Mouse (Mus musculus) telencephalon, adult 2 months (tissue): Measurements from ENCODE around the gene Olfr642.

ENCODE experiments used
- DNase-seq: peaks from one replicate; pipeline ENCODE4 v3.0.0-alpha.2; 2011; ENCODE audit warnings: low read depth, low spot score

The Olfr642 gene

DNA sequence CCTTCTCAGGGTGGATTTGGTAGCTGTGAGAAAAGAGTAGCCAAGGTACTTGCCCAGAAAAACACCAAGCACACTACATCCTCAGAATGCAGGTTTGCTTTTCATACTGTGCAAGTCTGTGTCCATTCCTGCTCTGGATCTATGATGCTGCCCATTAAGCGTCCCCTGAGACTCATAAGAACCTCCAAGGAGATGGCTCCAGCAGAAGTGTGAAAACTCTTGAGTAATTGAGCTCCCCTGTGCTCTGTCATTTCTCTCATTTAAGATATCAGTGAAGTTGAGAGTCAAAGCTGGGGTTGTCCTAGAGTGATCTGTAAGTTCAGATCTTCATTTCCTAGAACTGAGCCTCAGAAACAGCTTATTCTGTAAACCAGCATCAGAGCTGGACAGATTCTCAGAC, at the start of gene Olfr642:
Olfr642 (minus strand) TSS at position 101 of the 400 bp plus-strand sequence.
- no peak for DNase-seq

DNA sequence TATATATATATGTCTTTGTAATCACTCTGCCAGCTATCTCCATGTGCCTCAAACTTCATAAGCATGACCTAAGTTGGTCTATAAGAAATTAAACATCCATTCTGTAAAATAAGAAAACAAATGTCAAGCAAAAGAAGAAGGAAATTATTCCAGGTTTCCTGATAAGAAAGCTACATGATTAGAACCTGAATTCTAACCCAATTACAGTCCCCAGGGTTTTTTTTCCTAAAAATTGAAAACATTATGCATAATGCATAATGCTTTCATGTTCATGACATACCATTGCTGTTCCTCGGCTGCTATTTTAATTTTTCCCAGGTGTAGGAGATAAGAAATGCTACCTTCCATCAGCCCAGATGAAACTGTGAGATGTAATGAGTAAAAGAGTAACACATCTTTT, 32.9 kb upstream of the Olfr642 start, which contains the start of gene Olfr645:
Olfr645 (minus strand) TSS at position 101 of the 400 bp plus-strand sequence.
- DNase-seq: no peak

DNA sequence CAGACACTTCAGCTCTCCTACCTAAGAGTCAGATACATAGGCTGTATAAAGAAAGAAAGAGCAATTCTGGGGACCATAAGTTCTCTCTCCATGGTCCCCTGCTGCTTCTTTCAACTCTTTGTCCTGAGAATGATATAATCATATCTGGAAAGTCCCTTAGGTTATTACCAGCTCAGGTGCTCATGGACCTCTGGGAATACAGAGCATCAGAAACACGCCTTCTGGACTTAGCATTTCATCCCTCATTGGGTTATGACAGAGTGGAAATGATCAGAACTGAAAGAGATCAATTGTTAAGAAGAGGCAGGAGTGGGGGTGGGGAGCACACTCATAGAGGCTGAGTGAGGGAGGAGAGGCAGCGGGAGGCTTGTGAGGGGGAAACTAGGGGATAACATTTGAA, 19.3 kb upstream of the Olfr642 start, which contains the start of gene Olfr644:
Olfr644 (minus strand) TSS at position 101 of the 400 bp plus-strand sequence.
- DNase-seq: no peak

DNA sequence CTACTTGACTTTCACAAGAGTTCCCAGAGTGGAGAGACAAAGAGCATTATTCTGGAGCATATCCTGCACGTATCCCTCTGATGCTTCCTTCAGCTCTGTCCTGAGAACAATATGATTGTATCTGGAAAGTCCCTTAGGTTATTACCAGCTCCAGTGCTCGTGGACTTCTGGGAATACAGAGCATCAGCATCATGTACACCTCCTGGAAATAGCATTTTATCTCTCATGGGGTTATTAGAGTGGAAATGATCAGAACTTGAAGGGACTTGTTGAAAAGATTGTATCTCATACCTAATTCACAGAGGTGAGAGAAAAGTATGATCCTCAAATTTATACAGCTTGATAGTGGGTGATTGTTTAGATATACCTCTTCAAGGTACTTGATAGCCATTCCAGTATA, 8.9 kb upstream of the Olfr642 start, which contains the start of gene 4930516K23Rik:
4930516K23Rik (minus strand) TSS at position 101 of the 400 bp plus-strand sequence.
- no peak for DNase-seq

DNA sequence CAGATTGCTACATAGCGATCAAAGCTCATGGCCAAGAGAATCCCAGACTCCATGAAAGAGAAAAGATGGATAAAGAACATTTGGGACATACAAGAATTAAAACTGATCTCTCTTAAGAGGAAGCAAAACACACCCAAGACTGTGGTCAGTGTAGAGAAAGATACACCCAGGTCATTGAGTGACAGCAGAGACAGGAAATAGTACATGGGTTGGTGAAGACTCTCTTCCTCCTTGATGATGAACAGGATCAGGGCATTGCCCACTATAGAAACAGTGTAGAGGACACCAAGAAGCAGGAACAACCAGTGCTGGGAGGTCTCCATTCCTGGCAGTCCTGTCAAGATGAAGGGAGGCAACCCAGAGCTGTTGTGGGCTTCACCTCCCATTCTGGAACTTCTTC, 6.7 kb upstream of the Olfr642 start:
- DNase-seq: no peak

DNA sequence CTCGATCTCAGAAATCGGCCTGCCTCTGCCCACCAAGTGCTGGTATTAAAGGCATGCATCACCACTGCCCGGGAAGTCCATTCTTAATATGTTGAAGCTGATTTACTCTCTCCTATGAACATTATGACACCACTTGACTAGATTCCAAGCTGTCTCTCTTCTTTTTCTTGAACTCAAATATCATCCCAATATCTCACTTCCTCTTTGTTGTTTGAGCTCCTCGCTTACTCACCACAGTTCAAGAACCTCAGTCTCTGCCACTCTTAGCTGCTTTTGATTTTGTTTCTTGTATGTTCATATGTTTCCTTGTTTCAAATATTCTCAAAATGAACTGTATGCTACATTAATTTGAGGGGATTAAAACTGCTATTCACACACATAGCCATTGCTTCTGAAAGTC, 1.7 kb downstream of the Olfr642 start:
- DNase-seq: no peak

DNA sequence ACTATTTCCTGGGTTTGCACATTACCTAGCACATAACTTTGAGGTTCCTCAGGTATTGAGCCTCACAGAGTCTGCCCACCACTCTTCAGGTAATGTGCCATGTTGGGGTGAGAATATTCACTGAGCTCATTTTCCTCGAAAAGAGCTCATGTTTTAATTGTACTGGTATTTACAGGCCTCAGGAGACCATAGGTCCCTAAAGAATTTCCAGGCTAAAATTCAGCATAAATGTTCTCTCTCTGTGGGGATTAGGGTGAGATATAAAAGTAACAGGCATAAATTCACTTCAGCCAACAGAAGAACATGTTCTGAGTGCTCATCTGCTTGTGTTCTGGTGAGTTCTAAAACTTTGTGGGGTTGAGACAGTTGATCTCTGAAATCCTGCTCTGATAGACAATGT, 17.3 kb downstream of the Olfr642 start, which contains the start of gene Olfr641:
Olfr641 (plus strand) TSS at position 301 of the 400 bp plus-strand sequence.
- no peak for DNase-seq

DNA sequence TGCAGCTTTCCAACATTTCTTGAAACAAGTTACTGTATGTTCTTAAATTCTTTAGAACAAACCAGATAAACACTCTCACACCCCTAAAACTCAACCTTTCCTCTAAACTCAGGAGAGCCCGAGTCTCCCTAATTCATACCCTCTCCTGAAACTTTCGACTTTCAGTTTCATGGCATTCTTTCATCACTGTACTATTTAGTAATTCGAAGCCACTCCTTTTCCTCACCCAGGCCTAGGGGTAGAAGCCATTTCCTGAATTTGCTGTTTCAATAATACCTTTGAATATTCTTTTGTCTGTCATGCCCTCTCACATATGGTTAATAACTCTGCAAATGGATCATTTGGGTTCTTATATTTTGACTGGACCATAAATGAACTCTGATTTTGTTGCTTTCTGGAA, 25.5 kb downstream of the Olfr642 start:
- DNase-seq: no peak

DNA sequence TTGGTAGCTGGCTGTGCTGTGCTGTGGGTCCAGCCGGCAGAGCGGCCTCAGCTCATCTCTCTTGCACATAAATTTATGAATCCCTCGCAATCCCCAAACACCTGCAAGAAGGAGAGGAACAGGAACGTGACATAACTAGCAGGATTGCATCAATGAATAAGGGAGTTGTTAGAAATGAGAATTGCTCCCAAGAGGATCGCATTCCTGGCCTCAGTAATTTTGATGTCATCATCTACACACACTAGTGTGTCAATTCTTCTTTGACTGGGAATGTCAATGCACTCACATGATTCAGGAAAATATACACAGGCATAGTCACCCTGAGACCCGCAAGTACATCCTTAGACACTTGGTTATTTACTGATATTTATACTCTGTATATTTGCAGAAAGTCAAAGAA, 27.0 kb downstream of the Olfr642 start, which contains the start of gene Olfr640:
Olfr640 (minus strand) TSS at position 101 of the 400 bp plus-strand sequence.
- DNase-seq: no peak

DNA sequence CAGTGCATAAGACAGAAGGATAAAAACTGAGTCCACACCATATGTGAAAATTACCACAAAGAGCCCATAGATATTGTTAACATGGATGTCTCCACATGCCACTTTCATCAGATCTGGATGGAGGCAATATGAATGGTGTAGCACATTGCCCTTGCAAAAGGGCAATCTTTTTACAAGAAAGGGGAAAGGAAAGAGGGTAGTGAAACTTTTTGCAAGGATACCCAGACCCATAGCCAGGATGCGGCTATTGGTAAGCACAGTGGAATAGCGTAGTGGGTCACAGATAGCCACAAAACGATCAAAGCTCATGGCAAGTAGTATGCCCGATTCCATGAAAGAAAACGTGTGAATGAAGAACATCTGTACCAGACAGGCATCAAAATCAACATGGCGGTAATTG, 30.8 kb downstream of the Olfr642 start:
- DNase-seq: no peak

DNA sequence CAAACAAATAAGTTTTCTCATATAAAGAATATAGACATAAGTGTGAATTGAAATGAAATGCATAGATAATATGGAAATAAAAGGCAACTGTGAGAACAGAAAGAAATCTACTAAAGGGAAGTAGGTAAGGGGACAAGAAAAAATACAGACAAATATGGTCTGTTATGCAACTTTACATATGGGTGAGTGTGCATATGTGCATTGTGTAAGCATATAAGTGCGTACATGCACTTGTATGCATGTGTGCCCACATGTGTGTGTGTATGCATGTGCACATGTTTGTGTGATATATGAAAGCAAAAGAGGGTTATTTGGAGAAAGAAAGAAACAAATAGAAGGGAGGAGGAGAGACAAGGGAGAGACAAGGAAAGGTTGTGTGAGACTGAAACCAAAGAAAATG, 33.5 kb downstream of the Olfr642 start:
- DNase-seq: no peak

DNA sequence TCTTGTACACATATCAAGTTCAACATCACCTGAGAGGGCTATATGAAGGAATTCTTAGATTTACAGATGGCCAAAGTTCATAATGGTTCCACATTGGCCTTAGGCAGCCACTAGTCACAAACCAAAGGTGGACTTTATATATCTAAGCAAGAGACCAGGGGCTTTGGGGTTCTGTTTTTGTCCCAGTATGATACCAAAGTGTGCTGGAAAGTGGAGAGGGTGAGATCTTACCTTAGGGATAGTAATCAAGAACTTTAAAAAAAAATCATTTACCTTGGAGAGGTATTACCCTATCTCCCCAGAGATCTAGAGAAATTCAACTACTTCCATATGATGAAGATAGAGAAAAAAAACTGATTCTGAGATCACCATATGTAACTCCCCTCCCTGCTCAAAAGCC, 35.3 kb downstream of the Olfr642 start, which contains the start of gene Olfr639:
Olfr639 (minus strand) TSS at position 101 of the 400 bp plus-strand sequence.
- no peak for DNase-seq

DNA sequence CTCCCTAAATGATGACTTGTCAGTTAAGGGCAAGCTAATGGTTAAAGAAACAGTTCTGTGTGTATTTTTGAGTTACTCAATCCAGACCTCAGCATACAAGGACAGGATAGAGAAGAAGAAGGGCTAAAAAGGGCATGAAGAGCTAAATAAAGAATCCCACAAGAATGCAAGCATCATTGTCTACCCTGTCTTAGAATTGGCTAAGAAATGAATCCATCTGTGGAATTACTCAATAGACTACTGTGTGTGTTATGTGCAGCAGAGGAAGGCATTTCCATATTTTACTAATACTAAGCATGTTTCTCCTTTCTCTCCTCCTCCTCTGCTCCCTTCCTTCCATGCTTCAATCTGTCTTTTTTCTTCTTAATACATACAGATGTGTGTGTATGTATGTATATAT, 53.3 kb downstream of the Olfr642 start:
- DNase-seq: no peak

DNA sequence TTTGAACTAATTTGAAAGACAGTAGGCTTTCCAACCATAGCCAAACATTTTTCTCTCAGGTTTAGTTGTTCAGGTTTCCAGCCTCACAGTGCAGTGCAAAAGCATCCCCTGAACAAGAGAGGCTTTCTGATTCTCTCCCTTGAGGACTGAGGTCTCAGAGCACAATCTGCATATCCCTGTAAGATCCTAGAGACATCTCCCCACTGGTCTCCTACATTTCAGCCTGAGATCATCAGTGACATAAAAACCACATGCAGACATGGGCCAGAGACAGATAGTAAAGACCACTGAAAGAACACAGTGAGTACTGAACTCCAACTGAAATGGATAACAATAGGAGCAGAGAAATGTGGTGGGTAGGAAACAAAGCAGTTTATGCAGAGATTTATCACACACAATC, 54.0 kb downstream of the Olfr642 start, which contains the start of gene Olfr638:
Olfr638 (plus strand) TSS at position 301 of the 400 bp plus-strand sequence.
- no peak for DNase-seq
